Mouse (Mus musculus) myocyte (in vitro differentiated cells): ENCODE measurements around the gene Lefty1. TPM values are rescaled to one million over a fixed set of nuclear protein-coding genes. Genes with fewer than 3 reads are reported as not detected.

Source experiments
- H3K27me3 ChIP-seq: one replicate; pipeline ENCODE4 v1.6.1; 2011; ENCODE audit not compliant: control insufficient read depth, insufficient read depth, insufficient read length
- H3K36me3 ChIP-seq: one replicate; pipeline ENCODE4 v1.6.1; 2011; ENCODE audit not compliant: control insufficient read depth, insufficient read depth
- H3K4me2 ChIP-seq: one replicate; pipeline ENCODE4 v1.6.1; 2011; ENCODE audit warnings: low read depth, control low read depth
- H3K4me3 ChIP-seq: one replicate; pipeline ENCODE4 v1.5.1; 2011; ENCODE audit warnings: mild to moderate bottlenecking, control low read depth, moderate library complexity
- H3K79me2 ChIP-seq: one replicate; pipeline ENCODE4 v1.6.1; 2011; ENCODE audit not compliant: control insufficient read depth, insufficient read depth
- H3ac ChIP-seq: one replicate; pipeline ENCODE4 v1.6.1; 2011; ENCODE audit not compliant: control insufficient read depth, insufficient read length
- CEBPB ChIP-seq: IDR thresholded peaks from 2 replicates; pipeline ENCODE4 v1.6.1; 2011; ENCODE audit warnings: mild to moderate bottlenecking, moderate library complexity; ENCODE audit not compliant: poor library complexity, insufficient read depth, severe bottlenecking
- E2F4 ChIP-seq: IDR thresholded peaks from one replicate; pipeline ENCODE4 v1.6.1; 2011; ENCODE audit warnings: mild to moderate bottlenecking, control low read depth, moderate library complexity; ENCODE audit not compliant: insufficient read depth
- MAX ChIP-seq: IDR thresholded peaks from one replicate; pipeline ENCODE4 v1.6.1; 2011; ENCODE audit warnings: low read depth, mild to moderate bottlenecking, control low read depth
- MYOD1 ChIP-seq, 3 experiments: IDR thresholded peaks; one replicate each; pipeline ENCODE4 v1.6.1; 2011; ENCODE audit warnings: control low read depth in 2 of 3, low read depth in 2 of 3, mild to moderate bottlenecking in 2 of 3, moderate library complexity in 1 of 3; ENCODE audit not compliant: insufficient read length in 2 of 3, control insufficient read depth in 1 of 3
- MYOG ChIP-seq, 3 experiments: IDR thresholded peaks; one replicate each; pipeline ENCODE4 v1.6.1; 2011; ENCODE audit warnings: control low read depth in 2 of 3, low read depth in 2 of 3, mild to moderate bottlenecking in 2 of 3; ENCODE audit not compliant: insufficient read length in 2 of 3, control insufficient read depth in 1 of 3, insufficient read depth in 1 of 3
- POLR2A ChIP-seq: IDR thresholded peaks from one replicate; pipeline ENCODE4 v1.6.1; 2011; ENCODE audit warnings: low read depth, mild to moderate bottlenecking, control low read depth, moderate library complexity; ENCODE audit not compliant: insufficient read length
- POLR2AphosphoS2 ChIP-seq: IDR thresholded peaks from one replicate; pipeline ENCODE4 v1.6.1; 2011; ENCODE audit warnings: low read depth, control low read depth; ENCODE audit not compliant: insufficient read length
- REST ChIP-seq: IDR thresholded peaks from one replicate; pipeline ENCODE4 v1.6.1; 2011; ENCODE audit warnings: mild to moderate bottlenecking, control low read depth, moderate library complexity; ENCODE audit not compliant: insufficient read depth, insufficient read length
- SRF ChIP-seq: IDR thresholded peaks from one replicate; pipeline ENCODE4 v1.6.1; 2011; ENCODE audit warnings: low read depth; ENCODE audit not compliant: control insufficient read depth, insufficient read length
- TCF12 ChIP-seq: IDR thresholded peaks from one replicate; pipeline ENCODE4 v1.6.1; 2011; ENCODE audit warnings: mild to moderate bottlenecking, control low read depth; ENCODE audit not compliant: poor library complexity, insufficient read depth, severe bottlenecking
- TCF3 ChIP-seq: IDR thresholded peaks from one replicate; pipeline ENCODE4 v1.6.1; 2011; ENCODE audit warnings: low read depth, control low read depth; ENCODE audit not compliant: insufficient read length
- USF1 ChIP-seq: IDR thresholded peaks from one replicate; pipeline ENCODE4 v1.6.1; 2011; ENCODE audit warnings: low read depth, mild to moderate bottlenecking, control low read depth, moderate library complexity
- polyA plus RNA-seq: library from polyadenylated mRNA; unstranded; fragments of >200 nt; fragmentation: generic; extraction: Trizol; gene quantifications from one replicate; pipeline ENCODE4 v1.2.1, GENCODE M21; 2012; ENCODE audit warnings: missing spikeins

Gene Lefty1
- polyA plus RNA-seq, 1 experiment, result 2.9 TPM

- peaks cover 30% of the 10 kb centered on the region for H3K36me3 ChIP-seq
- H3K27me3 ChIP-seq, result no peaks in the 10 kb centered on the region
- TF ChIP-seq CEBPB, result no peak
- H3K4me3 ChIP-seq, result no peak overlapping the region
- H3ac ChIP-seq, result no peak overlapping the region
- no peak overlapping the region for H3K4me2 ChIP-seq
- H3K79me2 ChIP-seq, result no peaks in the 10 kb centered on the region
Measured at GRCm38 (mm10) chr1:180952085-180952746, 17.4 kb downstream of the Lefty1 start.

DNA sequence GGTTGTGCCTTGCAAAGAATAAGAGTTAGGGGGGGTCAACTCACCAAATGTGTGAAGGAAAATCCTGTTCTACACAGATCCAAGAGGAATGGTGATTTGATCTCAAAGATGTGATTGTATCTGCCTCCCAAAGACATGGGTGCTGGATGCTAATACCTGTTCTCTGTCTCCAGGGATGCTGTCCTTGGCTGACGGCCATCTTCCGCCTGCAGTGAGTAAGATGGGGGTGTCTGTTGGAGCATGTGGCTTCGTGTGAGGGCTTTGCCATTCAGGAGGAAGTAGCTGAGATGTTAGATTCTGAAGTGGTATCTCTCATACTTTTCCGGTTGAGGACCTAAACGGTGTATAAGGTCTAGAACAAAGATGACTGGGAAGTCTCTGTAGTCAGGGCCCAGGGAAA, 18.0 kb downstream of the Lefty1 start:
- no peak for TF ChIP-seq CEBPB
- no peak for TF ChIP-seq MYOD1 (IDR thresholded peaks at IDR 0.05; ENCODE audit: control insufficient read depth in 1 of 3, insufficient read length in 2 of 3, low read depth in 2 of 3)
- TF ChIP-seq POLR2AphosphoS2, result no peak
- no peak for TF ChIP-seq MAX
- TF ChIP-seq MYOG (IDR thresholded peaks at IDR 0.05; ENCODE audit: control insufficient read depth in 1 of 3, insufficient read depth in 1 of 3, insufficient read length in 2 of 3, low read depth in 2 of 3), result no peak
- TF ChIP-seq POLR2A, result no peak
- TF ChIP-seq E2F4, result no peak
- no peak for TF ChIP-seq SRF

DNA sequence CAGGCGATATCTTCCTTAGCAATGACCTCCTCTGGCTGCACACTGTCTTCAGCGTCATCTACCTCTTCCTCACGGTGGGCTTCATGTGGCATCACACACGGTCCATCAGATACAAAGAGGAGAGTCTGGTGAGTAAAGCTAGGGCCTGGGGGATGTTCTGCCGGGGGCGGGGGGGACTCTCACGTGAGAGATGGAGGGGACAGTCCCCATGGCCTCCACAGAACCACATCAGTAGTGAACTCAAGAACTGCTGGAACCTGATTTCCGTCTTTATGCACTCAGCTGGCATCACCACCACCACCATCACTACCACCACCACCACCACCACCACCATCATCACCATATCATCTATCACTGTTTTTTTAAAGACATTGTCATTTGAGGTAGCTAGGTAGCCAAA, 21.6 kb downstream of the Lefty1 start:
- Histone ChIP-seq H3K79me2 (no peaks in the 10 kb centered on the region), H3K27me3 (no peaks in the 10 kb centered on the region), H3ac (no peak overlapping the region), H3K4me2 (no peak overlapping the region), H3K36me3 (peaks cover 32% of the 10 kb centered on the region), H3K4me3 (no peak overlapping the region)
- no peak for TF ChIP-seq CEBPB
- no peak for TF ChIP-seq MYOD1 (IDR thresholded peaks at IDR 0.05; ENCODE audit: control insufficient read depth in 1 of 3, insufficient read length in 2 of 3, low read depth in 2 of 3)
- TF ChIP-seq SRF, result no peak
- TF ChIP-seq POLR2A, result no peak
- no peak for TF ChIP-seq POLR2AphosphoS2

More for the DNA sequence above, 18.0 kb downstream of the Lefty1 start:
- H3K36me3 ChIP-seq, result peaks cover 26% of the 10 kb centered on the region
- H3K4me3 ChIP-seq, result no peak overlapping the region
- no peak overlapping the region for H3K4me2 ChIP-seq
- no peak overlapping the region for H3ac ChIP-seq
- no peaks in the 10 kb centered on the region for H3K79me2 ChIP-seq
- no peaks in the 10 kb centered on the region for H3K27me3 ChIP-seq

- Histone ChIP-seq H3K79me2 (no peaks in the 10 kb centered on the region), H3K36me3 (peaks cover 28% of the 10 kb centered on the region), H3K27me3 (no peaks in the 10 kb centered on the region), H3K4me3 (no peak overlapping the region), H3ac (no peak overlapping the region), H3K4me2 (no peak overlapping the region)
- TF ChIP-seq MYOG (IDR thresholded peaks at IDR 0.05; ENCODE audit: control insufficient read depth in 1 of 3, insufficient read depth in 1 of 3, insufficient read length in 2 of 3, low read depth in 2 of 3) (no peak), TCF12 (no peak), USF1 (no peak), POLR2A (no peak), MYOD1 (IDR thresholded peaks at IDR 0.05; ENCODE audit: control insufficient read depth in 1 of 3, insufficient read length in 2 of 3, low read depth in 2 of 3) (no peak), POLR2AphosphoS2 (no peak), CEBPB (no peak), TCF3 (no peak), REST (no peak), SRF (no peak), E2F4 (no peak), MAX (no peak)
Measured at GRCm38 (mm10) chr1:180956973-180957381, 22.2 kb downstream of the Lefty1 start.

- no peak overlapping the region for H3K4me2 ChIP-seq
- H3K27me3 ChIP-seq, result no peaks in the 10 kb centered on the region
- no peaks in the 10 kb centered on the region for H3K79me2 ChIP-seq
- H3K36me3 ChIP-seq, result peaks cover 28% of the 10 kb centered on the region
- no peak overlapping the region for H3ac ChIP-seq
- TF ChIP-seq TCF12, result no peak
- no peak for TF ChIP-seq TCF3
- no peak for TF ChIP-seq E2F4
- no peak for TF ChIP-seq POLR2AphosphoS2
- no peak for TF ChIP-seq MYOD1 (IDR thresholded peaks at IDR 0.05; ENCODE audit: control insufficient read depth in 1 of 3, insufficient read length in 2 of 3, low read depth in 2 of 3)
- TF ChIP-seq MYOG (IDR thresholded peaks at IDR 0.05; ENCODE audit: control insufficient read depth in 1 of 3, insufficient read depth in 1 of 3, insufficient read length in 2 of 3, low read depth in 2 of 3), result no peak
- no peak for TF ChIP-seq CEBPB
- no peak for TF ChIP-seq POLR2A
- TF ChIP-seq MAX, result no peak
- TF ChIP-seq USF1, result no peak
- TF ChIP-seq SRF, result no peak
- TF ChIP-seq REST, result no peak
- H3K4me3 ChIP-seq, result no peak overlapping the region
Measured at GRCm38 (mm10) chr1:180957989-180958388, 23.2 kb downstream of the Lefty1 start.
